Mouse (Mus musculus): Measurements from ENCODE around the gene Spats2. TPM values are rescaled to one million over a fixed set of nuclear protein-coding genes. Genes with fewer than 3 reads are reported as not detected.

Gene Spats2
- polyA plus RNA-seq, 1 experiment from 2014 or later = 42.1 TPM

DNA sequence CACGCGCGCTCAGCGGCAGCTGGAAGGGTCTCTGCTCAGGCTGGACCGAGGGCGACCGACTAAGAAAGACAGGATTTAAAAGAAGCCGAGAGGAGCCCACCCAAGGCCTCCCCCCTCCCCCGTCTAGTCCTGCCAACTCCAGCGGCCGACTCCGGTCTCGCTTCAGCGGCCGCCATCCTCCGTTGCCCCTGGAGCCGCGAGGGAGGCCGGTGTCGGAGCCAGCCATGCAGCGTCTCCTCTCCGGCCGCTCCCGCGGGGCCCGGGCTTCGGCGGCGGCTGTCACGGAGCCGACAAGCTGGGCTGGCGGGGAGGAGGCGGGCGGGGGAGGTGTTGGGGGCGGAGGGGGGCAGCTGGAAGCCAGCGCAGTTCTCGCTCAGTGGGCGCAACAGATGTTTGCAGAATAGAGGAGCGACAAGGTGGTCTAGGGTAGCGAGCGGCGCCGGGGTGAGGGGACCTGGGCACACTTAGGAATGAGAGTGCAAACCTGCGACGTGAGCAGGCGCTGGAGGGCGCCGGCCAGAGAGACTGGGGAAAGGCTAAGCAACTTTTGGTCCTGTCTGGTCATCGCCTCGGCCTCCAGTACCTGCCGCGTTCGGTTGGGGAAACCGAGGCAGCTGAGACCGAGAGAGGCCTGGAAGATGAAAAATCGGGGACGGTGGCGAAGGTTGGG is 28.8 kb upstream of the Spats2 start:
- peak overlapping the region; percentile 59 for H3K9ac ChIP-seq (replicated peaks; ENCODE audit: low read length)
- 0% methylated on average over 52 of the region's 58 CpGs for WGBS

GRCm38 (mm10) chr15:99097840-99098492 is 27.8 kb upstream of the Spats2 start:
- Histone ChIP-seq H3K27me3 (ENCODE audit: insufficient read depth, low read length) (peaks cover 44% of the 10 kb centered on the region), H3K9me3 (ENCODE audit: low read length) (no peaks in the 10 kb centered on the region), H3K4me2 (replicated peaks; ENCODE audit: low read depth, low read length) (peak overlapping the region; percentile 77), H3K27ac (ENCODE audit: low read length) (0 out of 2 replicates have a peak overlapping the region, but pooled peaks have one; percentile 37), H3K4me3 (ENCODE audit: low read length) (peak overlapping the region; percentile 37), H3K9ac (replicated peaks; ENCODE audit: low read length) (peak overlapping the region; percentile 56), H3K4me1 (ENCODE audit: insufficient read depth, low read length) (peaks cover 56% of the 10 kb centered on the region), H3K36me3 (ENCODE audit: insufficient read depth, low read length) (no peaks in the 10 kb centered on the region)
- WGBS = under 1% methylated on average over 39 of the region's 39 CpGs
- ATAC-seq (ENCODE audit: low FRiP score, low TSS enrichment) = no peak

More for the DNA sequence above, 28.8 kb upstream of the Spats2 start:
- Histone ChIP-seq H3K9me3 (ENCODE audit: low read length) (no peaks in the 10 kb centered on the region), H3K4me1 (ENCODE audit: insufficient read depth, low read length) (peaks cover 57% of the 10 kb centered on the region), H3K27ac (ENCODE audit: low read length) (peak overlapping the region; percentile 75), H3K4me3 (ENCODE audit: low read length) (peak overlapping the region; percentile 37), H3K4me2 (replicated peaks; ENCODE audit: low read depth, low read length) (peak overlapping the region; percentile 77), H3K27me3 (ENCODE audit: insufficient read depth, low read length) (peaks cover 53% of the 10 kb centered on the region), H3K36me3 (ENCODE audit: insufficient read depth, low read length) (no peaks in the 10 kb centered on the region)
- peak; percentile 36 for ATAC-seq (ENCODE audit: low FRiP score, low TSS enrichment)

DNA sequence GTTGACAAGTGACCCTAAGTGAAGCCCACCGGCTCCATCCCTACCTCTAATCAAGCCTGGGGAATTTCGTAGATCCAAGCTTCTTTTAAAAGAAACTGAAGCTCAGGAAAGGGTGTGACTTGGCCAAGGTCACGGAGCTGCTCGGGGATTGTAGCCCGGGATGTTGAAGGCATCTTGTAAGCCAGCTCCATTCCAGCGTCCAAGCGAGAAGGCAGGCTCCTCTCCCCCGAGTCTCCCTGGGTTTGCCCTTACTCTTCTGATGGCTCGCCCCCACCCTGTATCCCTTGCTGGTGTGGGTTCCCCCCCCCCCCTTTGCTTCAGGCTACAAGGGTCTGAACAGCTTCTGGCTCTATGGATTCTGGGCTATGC is 27.2 kb upstream of the Spats2 start:
- Histone ChIP-seq H3K27me3 (ENCODE audit: insufficient read depth, low read length) (peaks cover 42% of the 10 kb centered on the region), H3K4me3 (ENCODE audit: low read length) (peak overlapping the region; percentile 37), H3K4me1 (ENCODE audit: insufficient read depth, low read length) (peaks cover 51% of the 10 kb centered on the region), H3K27ac (ENCODE audit: low read length) (no peak overlapping the region), H3K4me2 (replicated peaks; ENCODE audit: low read depth, low read length) (peak overlapping the region; percentile 77), H3K9ac (replicated peaks; ENCODE audit: low read length) (peak overlapping the region; percentile 56), H3K9me3 (ENCODE audit: low read length) (no peaks in the 10 kb centered on the region), H3K36me3 (ENCODE audit: insufficient read depth, low read length) (no peaks in the 10 kb centered on the region)
- no peak for ATAC-seq (ENCODE audit: low FRiP score, low TSS enrichment)
- WGBS = 2% methylated on average over 9 of the region's 9 CpGs

DNA sequence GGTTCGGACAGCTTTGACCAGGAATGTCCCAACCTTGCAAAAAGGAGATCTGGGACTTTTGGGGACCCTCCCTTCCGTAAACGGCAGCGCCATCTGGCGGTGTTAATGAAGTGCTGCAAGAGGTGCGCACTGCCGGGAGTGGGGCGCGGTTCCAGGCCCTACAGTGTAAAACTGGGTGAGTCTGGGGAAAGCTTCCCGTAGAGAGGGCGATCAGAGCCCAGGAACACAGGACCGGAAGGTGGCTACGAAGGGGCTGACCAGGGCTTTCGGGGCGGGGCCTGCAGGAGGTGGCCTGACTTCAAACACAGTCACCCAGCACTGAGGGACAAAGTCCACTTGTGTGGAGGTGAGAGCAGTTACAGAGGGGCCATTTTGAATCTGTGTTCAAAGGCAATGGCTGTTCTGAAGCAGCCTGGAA is 26.6 kb upstream of the Spats2 start:
- Histone ChIP-seq H3K4me2 (replicated peaks; ENCODE audit: low read depth, low read length) (peak overlapping the region; percentile 77), H3K4me3 (ENCODE audit: low read length) (peak overlapping the region; percentile 37), H3K27ac (ENCODE audit: low read length) (peak overlapping the region; percentile 32), H3K36me3 (ENCODE audit: insufficient read depth, low read length) (no peaks in the 10 kb centered on the region), H3K4me1 (ENCODE audit: insufficient read depth, low read length) (peaks cover 46% of the 10 kb centered on the region), H3K27me3 (ENCODE audit: insufficient read depth, low read length) (peaks cover 42% of the 10 kb centered on the region), H3K9ac (replicated peaks; ENCODE audit: low read length) (peak overlapping the region; percentile 46), H3K9me3 (ENCODE audit: low read length) (no peaks in the 10 kb centered on the region)
- 2% methylated on average over 15 of the region's 15 CpGs for WGBS
- ATAC-seq (ENCODE audit: low FRiP score, low TSS enrichment) = peak; percentile 66

DNA sequence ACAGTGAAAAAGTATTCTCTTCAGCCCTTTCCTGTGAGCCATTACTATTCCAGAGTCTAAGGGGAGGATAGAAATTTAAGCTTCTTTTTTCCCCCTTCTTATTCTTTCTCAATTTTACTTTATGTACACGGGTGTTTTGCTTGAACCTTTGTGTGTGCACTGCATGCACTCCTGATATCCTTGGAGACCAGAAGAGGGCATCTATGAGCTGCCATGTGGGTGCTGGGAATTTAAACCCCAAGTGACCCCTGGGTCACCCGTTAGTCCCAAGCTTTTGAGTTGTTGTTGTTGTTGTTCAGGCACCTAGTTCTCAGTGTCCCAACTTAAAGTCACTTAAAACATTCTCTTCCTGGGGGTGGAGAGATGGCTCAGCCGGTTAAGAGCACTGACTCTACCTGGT is 25.7 kb upstream of the Spats2 start:
- Histone ChIP-seq H3K9ac (replicated peaks; ENCODE audit: low read length) (no peak overlapping the region), H3K36me3 (ENCODE audit: insufficient read depth, low read length) (no peaks in the 10 kb centered on the region), H3K27ac (ENCODE audit: low read length) (no peak overlapping the region), H3K9me3 (ENCODE audit: low read length) (no peaks in the 10 kb centered on the region), H3K27me3 (ENCODE audit: insufficient read depth, low read length) (peaks cover 37% of the 10 kb centered on the region), H3K4me1 (ENCODE audit: insufficient read depth, low read length) (peaks cover 40% of the 10 kb centered on the region), H3K4me3 (ENCODE audit: low read length) (no peak overlapping the region), H3K4me2 (replicated peaks; ENCODE audit: low read depth, low read length) (peak overlapping the region; percentile 77; the same call in 1 of the 2 replicates)
- WGBS = 62% methylated on average over 3 of the region's 3 CpGs
- ATAC-seq (ENCODE audit: low FRiP score, low TSS enrichment) = no peak

DNA sequence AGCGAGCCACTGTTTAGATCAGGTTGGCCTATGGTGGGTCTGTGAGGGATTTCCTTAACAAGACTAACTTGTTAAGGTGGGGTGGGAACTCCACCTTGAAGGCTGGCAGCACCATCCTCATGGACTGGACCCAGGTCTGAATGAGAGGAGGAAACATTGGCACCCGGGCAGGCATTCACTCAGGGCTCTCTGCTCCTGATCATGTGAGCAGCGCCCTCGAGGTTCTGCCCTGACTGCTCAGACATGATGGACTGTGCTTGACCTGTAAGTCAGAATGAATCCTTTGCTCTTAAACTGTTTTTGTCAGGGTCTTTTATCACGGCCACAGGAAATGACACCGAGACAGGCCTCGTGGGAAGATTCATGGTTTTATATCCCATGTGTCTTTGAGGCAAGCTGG is 20.5 kb upstream of the Spats2 start:
- H3K36me3 ChIP-seq (ENCODE audit: insufficient read depth, low read length) = no peaks in the 10 kb centered on the region
- 0 out of 2 replicates have a peak, but pooled peaks cover 4% of the 10 kb centered on the region for H3K9me3 ChIP-seq (ENCODE audit: low read length)
- WGBS = 34% methylated on average over 7 of the region's 7 CpGs
- H3K4me3 ChIP-seq (ENCODE audit: low read length) = no peak overlapping the region
- H3K9ac ChIP-seq (replicated peaks; ENCODE audit: low read length) = no peak overlapping the region
- no peak overlapping the region for H3K27ac ChIP-seq (ENCODE audit: low read length)
- ATAC-seq (ENCODE audit: low FRiP score, low TSS enrichment) = no peak
- no peaks in the 10 kb centered on the region for H3K27me3 ChIP-seq (ENCODE audit: insufficient read depth, low read length)
- no peak overlapping the region for H3K4me2 ChIP-seq (replicated peaks; ENCODE audit: low read depth, low read length)
- H3K4me1 ChIP-seq (ENCODE audit: insufficient read depth, low read length) = no peaks in the 10 kb centered on the region

GRCm38 (mm10) chr15:99107866-99108265 is 17.9 kb upstream of the Spats2 start:
- 80% methylated on average over 3 of the region's 3 CpGs for WGBS
- no peaks in the 10 kb centered on the region for H3K36me3 ChIP-seq (ENCODE audit: insufficient read depth, low read length)
- ATAC-seq (ENCODE audit: low FRiP score, low TSS enrichment) = no peak

DNA sequence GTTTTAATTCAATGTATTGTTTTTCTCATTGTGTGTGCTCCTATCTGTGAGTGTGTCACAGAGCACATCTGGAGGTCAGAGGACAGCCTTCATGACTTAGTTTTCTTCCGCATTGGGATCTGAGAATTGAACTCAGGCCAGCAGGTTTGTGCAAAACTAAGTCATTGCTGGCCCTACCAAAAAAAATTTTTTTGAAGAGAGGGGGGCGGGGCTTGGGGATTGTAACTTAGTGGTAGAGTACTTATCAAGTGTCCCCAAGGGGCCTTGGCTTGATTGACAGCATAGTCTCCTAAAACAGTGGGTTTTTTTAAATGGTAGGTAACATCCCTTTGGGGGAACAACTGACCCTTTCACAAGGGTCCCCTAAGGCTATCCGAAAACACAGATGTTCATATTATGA is 14.6 kb upstream of the Spats2 start:
- 90% methylated on average over 3 of the region's 3 CpGs for whole genome bisulfite sequencing
- Histone ChIP-seq H3K4me3 (ENCODE audit: low read length) (no peak overlapping the region), H3K27ac (ENCODE audit: low read length) (no peak overlapping the region), H3K4me1 (ENCODE audit: insufficient read depth, low read length) (0 out of 2 replicates have a peak, but pooled peaks cover 5% of the 10 kb centered on the region), H3K4me2 (replicated peaks; ENCODE audit: low read depth, low read length) (no peak overlapping the region), H3K9me3 (ENCODE audit: low read length) (0 out of 2 replicates have a peak, but pooled peaks cover 1% of the 10 kb centered on the region), H3K36me3 (ENCODE audit: insufficient read depth, low read length) (no peaks in the 10 kb centered on the region), H3K9ac (replicated peaks; ENCODE audit: low read length) (no peak overlapping the region), H3K27me3 (ENCODE audit: insufficient read depth, low read length) (no peaks in the 10 kb centered on the region)
- ATAC-seq (ENCODE audit: low FRiP score, low TSS enrichment) = no peak

More at GRCm38 (mm10) chr15:99107866-99108265, 17.9 kb upstream of the Spats2 start:
- H3K4me1 ChIP-seq (ENCODE audit: insufficient read depth, low read length) = no peaks in the 10 kb centered on the region
- H3K27me3 ChIP-seq (ENCODE audit: insufficient read depth, low read length) = no peaks in the 10 kb centered on the region
- 0 out of 2 replicates have a peak, but pooled peaks cover 4% of the 10 kb centered on the region for H3K9me3 ChIP-seq (ENCODE audit: low read length)
- H3K9ac ChIP-seq (replicated peaks; ENCODE audit: low read length) = no peak overlapping the region
- H3K4me2 ChIP-seq (replicated peaks; ENCODE audit: low read depth, low read length) = no peak overlapping the region
- H3K27ac ChIP-seq (ENCODE audit: low read length) = no peak overlapping the region
- no peak overlapping the region for H3K4me3 ChIP-seq (ENCODE audit: low read length)

DNA sequence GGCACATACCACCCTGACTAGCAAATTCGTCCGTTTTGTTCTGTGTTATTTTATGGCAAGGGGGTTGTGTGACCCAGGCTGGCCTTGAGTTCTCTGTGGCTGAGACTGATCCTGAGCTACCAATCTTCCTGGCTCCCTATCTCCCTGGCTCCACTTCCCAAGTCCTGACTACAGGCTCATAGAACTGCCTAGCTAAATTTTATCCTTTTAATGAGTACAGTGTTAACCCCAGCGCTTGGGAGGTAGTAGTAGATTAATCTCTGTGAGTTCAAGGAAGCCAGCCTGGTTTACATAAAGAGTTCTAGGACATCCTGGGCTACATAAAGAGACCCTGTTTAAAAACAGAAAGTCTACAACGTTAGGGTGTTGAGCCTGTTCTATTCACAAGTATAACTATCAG is 13.9 kb upstream of the Spats2 start:
- H3K9me3 ChIP-seq (ENCODE audit: low read length) = no peaks in the 10 kb centered on the region
- H3K27me3 ChIP-seq (ENCODE audit: insufficient read depth, low read length) = no peaks in the 10 kb centered on the region
- H3K9ac ChIP-seq (replicated peaks; ENCODE audit: low read length) = no peak overlapping the region
- WGBS = 36% methylated on average over 4 of the region's 4 CpGs
- H3K4me2 ChIP-seq (replicated peaks; ENCODE audit: low read depth, low read length) = no peak overlapping the region
- peaks cover 11% of the 10 kb centered on the region; the same call in 1 of the 2 replicates for H3K4me1 ChIP-seq (ENCODE audit: insufficient read depth, low read length)
- H3K27ac ChIP-seq (ENCODE audit: low read length) = no peak overlapping the region
- no peak for ATAC-seq (ENCODE audit: low FRiP score, low TSS enrichment)
- no peak overlapping the region for H3K4me3 ChIP-seq (ENCODE audit: low read length)
- H3K36me3 ChIP-seq (ENCODE audit: insufficient read depth, low read length) = no peaks in the 10 kb centered on the region
